Mouse (Mus musculus) heart, embryonic 14.5 days (tissue): ENCODE measurements around the gene Fdps. TPM values are rescaled to one million over a fixed set of nuclear protein-coding genes. Genes with fewer than 3 reads are reported as not detected.

Experiments used
- ATAC-seq: fragments of 200-750 bp; cut with Nextera tagmentation; 2 replicates; pipeline ENCODE4 v1.8.0; 2017; ENCODE audit warnings: low read depth, moderate TSS enrichment; ENCODE audit not compliant: insufficient number of reproducible peaks, insufficient read depth, low FRiP score
- H3K27ac ChIP-seq, 2 experiments: fragments of 200-500 bp in 1 of 2; fragments of 300-500 bp in 1 of 2; sonication (generic) in 1 of 2; replicated peaks in 1 of 2; 2 replicates each; pipeline ENCODE4 v1.5.1; 2012 to 2014; ENCODE audit warnings: low read depth in 2 of 2, low read length in 2 of 2, control low read depth in 1 of 2, mild to moderate bottlenecking in 1 of 2, mixed read lengths in 1 of 2; ENCODE audit not compliant: control insufficient read depth in 1 of 2, insufficient read depth in 1 of 2
- H3K27me3 ChIP-seq: fragments of 300-500 bp; sonication (generic); 2 replicates; pipeline ENCODE4 v1.6.1; 2014; ENCODE audit warnings: mild to moderate bottlenecking, low read length, control low read depth; ENCODE audit not compliant: control insufficient read depth, insufficient read depth
- H3K36me3 ChIP-seq: fragments of 300-500 bp; sonication (generic); 2 replicates; pipeline ENCODE4 v1.6.1; 2014; ENCODE audit warnings: mild to moderate bottlenecking, control low read depth, low read length, mixed read lengths; ENCODE audit not compliant: control insufficient read depth, insufficient read depth
- H3K4me1 ChIP-seq, 2 experiments: fragments of 200-500 bp in 1 of 2; fragments of 300-500 bp in 1 of 2; sonication (generic) in 1 of 2; 2 replicates each; pipeline ENCODE4 v1.6.1; 2012 to 2014; ENCODE audit warnings: low read length in 2 of 2, control low read depth in 1 of 2, mixed read lengths in 1 of 2; ENCODE audit not compliant: control insufficient read depth in 2 of 2, insufficient read depth in 2 of 2
- H3K4me2 ChIP-seq: fragments of 300-500 bp; sonication (generic); 2 replicates; pipeline ENCODE4 v1.6.1; 2014; ENCODE audit warnings: mild to moderate bottlenecking, low read length
- H3K4me3 ChIP-seq, 2 experiments: fragments of 200-500 bp in 1 of 2; fragments of 300-500 bp in 1 of 2; sonication (generic) in 1 of 2; 2 replicates each; pipeline ENCODE4 v1.5.1; 2012 to 2014; ENCODE audit warnings: low read length in 2 of 2, mild to moderate bottlenecking in 2 of 2, control low read depth in 1 of 2, low read depth in 1 of 2, moderate library complexity in 1 of 2; ENCODE audit not compliant: control insufficient read depth in 1 of 2, insufficient read depth in 1 of 2
- H3K9ac ChIP-seq: fragments of 300-500 bp; sonication (generic); 2 replicates; pipeline ENCODE4 v1.6.1; 2014; ENCODE audit warnings: mild to moderate bottlenecking, low read length
- H3K9me3 ChIP-seq: fragments of 300-500 bp; sonication (generic); 2 replicates; pipeline ENCODE4 v1.6.1; 2016; ENCODE audit warnings: low read length, control low read depth; ENCODE audit not compliant: control insufficient read depth
- WGBS: fragments of 180-500 bp; shearing (Covaris S2); extraction: QIAGEN DNeasy Blood & Tissue Kit; methylation state at CpG from one replicate; pipeline ENCODE4 v1.1.7; 2014; 5-methylcytosine and 5-hydroxymethylcytosine counted together
- polyA plus RNA-seq: library from polyadenylated mRNA; unstranded; fragments of >200 nt; fragmentation: Nextera tagmentation; extraction: Ambion mirVana; gene quantifications from 2 replicates; pipeline ENCODE4 v1.2.1, GENCODE M21; 2014

The Fdps gene
- polyA plus RNA-seq, 1 experiment from 2014 or later: 96.9 TPM

- H3K4me1 ChIP-seq: peaks cover 9 to 14% of the 10 kb centered on the region in 2 experiments; a peak in 3 of 4 replicates
- ATAC-seq: peak; percentile 46
- WGBS: under 1% methylated on average over 71 of the region's 74 CpGs
- peak overlapping the region in 1 of 2 experiments; percentile 64; a peak in 2 of 4 replicates for H3K27ac ChIP-seq
- H3K36me3 ChIP-seq: peaks cover 16% of the 10 kb centered on the region
- peak overlapping the region; percentile 98 for H3K4me2 ChIP-seq
- no peaks in the 10 kb centered on the region for H3K9me3 ChIP-seq
- peak overlapping the region; percentile 45 to 66 for H3K4me3 ChIP-seq
- H3K27me3 ChIP-seq: peaks cover 26% of the 10 kb centered on the region
- H3K9ac ChIP-seq: peak overlapping the region; percentile 74
Measured at GRCm38 (mm10) chr3:89090694-89091655, 10.8 kb downstream of the Fdps start.

GRCm38 (mm10) chr3:89089882-89090591 is 11.7 kb downstream of the Fdps start:
- 1% methylated on average over 39 of the region's 40 CpGs for WGBS
- peak overlapping the region; percentile 45 to 66 for H3K4me3 ChIP-seq
- peaks cover 9 to 14% of the 10 kb centered on the region in 2 experiments; a peak in 3 of 4 replicates for H3K4me1 ChIP-seq
- H3K27me3 ChIP-seq: peaks cover 26% of the 10 kb centered on the region
- ATAC-seq: peak; percentile 65
- H3K36me3 ChIP-seq: peaks cover 10% of the 10 kb centered on the region
- peak overlapping the region in 1 of 2 experiments; percentile 64; a peak in 2 of 4 replicates for H3K27ac ChIP-seq
- peak overlapping the region; percentile 74 for H3K9ac ChIP-seq
- H3K9me3 ChIP-seq: no peaks in the 10 kb centered on the region
- peak overlapping the region; percentile 98 for H3K4me2 ChIP-seq

- Histone ChIP-seq H3K9me3 (no peaks in the 10 kb centered on the region), H3K9ac (peak overlapping the region; percentile 74; the same call in 1 of the 2 replicates), H3K27me3 (peaks cover 26% of the 10 kb centered on the region), H3K27ac (no peak overlapping the region), H3K4me3 (peak overlapping the region; percentile 45 to 66; a peak in 3 of 4 replicates), H3K4me2 (peak overlapping the region; percentile 98), H3K36me3 (0 out of 2 replicates have a peak, but pooled peaks cover 10% of the 10 kb centered on the region), H3K4me1 (peaks cover 9 to 14% of the 10 kb centered on the region in 2 experiments; a peak in 3 of 4 replicates)
- 52% methylated on average over 14 of the region's 14 CpGs for WGBS
- no peak for ATAC-seq
Measured at GRCm38 (mm10) chr3:89088974-89089373, 12.8 kb downstream of the Fdps start.

DNA sequence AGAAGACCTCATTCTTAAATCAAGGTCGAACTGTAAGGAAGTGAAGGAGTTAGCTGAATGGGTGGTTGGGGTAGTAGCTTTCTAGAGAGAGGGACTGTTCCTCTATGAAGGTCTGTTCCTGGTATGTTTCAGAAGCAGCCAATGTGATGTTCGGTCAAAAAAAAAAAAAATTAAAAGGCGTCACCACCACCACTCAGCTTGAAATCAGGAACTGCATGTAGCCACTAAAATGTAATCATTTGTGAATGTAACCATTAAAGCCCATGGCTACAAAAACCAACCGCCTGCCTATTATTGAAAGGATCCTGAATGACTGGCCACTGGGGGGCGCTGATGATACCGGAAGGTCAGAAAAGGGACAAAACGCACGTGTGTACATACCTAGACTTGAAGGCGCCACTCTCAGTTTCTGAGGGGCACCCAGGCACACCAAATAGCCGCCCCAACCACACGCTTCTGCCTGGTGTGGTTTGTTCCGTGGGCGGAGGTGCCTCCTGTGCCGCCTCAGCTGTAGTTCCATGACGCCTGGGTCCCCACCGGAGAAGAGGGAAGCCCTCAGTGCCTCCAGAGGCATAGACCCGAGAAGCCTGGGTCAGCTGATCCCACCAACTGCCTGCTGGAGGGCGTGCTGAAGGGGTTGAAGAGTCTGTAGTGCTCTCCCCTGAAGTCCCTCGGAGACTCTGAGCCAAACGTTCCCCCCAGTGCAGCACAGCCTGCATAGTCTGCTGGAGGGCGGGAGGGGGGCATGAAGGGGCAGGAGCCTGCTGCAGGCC is 14.2 kb downstream of the Fdps start:
- Histone ChIP-seq H3K4me1 (peaks cover 9 to 14% of the 10 kb centered on the region in 2 experiments; a peak in 3 of 4 replicates), H3K9me3 (no peaks in the 10 kb centered on the region), H3K27me3 (peaks cover 23% of the 10 kb centered on the region), H3K27ac (no peak overlapping the region), H3K4me2 (peak overlapping the region; percentile 50), H3K36me3 (0 out of 2 replicates have a peak, but pooled peaks cover 10% of the 10 kb centered on the region), H3K4me3 (peak overlapping the region; percentile 10 to 15; a peak in 2 of 4 replicates), H3K9ac (no peak overlapping the region; the same call in 1 of the 2 replicates)
- no peak for ATAC-seq
- WGBS: 23% methylated on average over 21 of the region's 21 CpGs

- H3K9me3 ChIP-seq: no peaks in the 10 kb centered on the region
- H3K4me1 ChIP-seq: peaks cover 5 to 14% of the 10 kb centered on the region in 2 experiments; a peak in 3 of 4 replicates
- WGBS: 78% methylated on average over 12 of the region's 12 CpGs
- no peak for ATAC-seq
- peaks cover 24% of the 10 kb centered on the region for H3K36me3 ChIP-seq
- no peak overlapping the region for H3K27ac ChIP-seq
- 0 out of 2 replicates have a peak, but pooled peaks cover 12% of the 10 kb centered on the region for H3K27me3 ChIP-seq
- H3K4me2 ChIP-seq: no peak overlapping the region
- H3K9ac ChIP-seq: no peak overlapping the region
- no peak overlapping the region for H3K4me3 ChIP-seq
Measured at GRCm38 (mm10) chr3:89084654-89085190, 17.0 kb downstream of the Fdps start.

DNA sequence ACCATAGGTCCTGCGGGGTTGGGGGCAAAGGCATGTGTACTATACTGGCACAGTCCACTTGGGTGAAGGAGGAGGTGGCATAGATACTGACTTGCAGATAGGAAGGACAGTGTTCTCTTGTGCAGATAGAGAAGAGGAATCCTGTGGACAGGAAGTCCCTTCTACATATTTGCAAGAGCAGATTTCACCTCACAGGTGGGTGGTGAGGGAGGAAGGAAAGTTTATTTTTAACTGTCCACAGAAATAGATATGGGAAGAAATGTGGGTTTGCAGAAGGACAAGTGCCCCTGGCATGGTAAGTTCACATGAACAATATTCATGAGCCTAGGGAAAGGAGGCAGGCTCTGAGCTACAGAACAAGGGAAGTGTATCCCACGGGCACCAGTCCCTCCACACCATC is 17.6 kb downstream of the Fdps start:
- H3K4me3 ChIP-seq: no peak overlapping the region
- H3K9me3 ChIP-seq: no peaks in the 10 kb centered on the region
- no peak for ATAC-seq
- no peak overlapping the region for H3K4me2 ChIP-seq
- H3K9ac ChIP-seq: no peak overlapping the region
- no peak overlapping the region for H3K27ac ChIP-seq
- peaks cover 3 to 13% of the 10 kb centered on the region in 2 experiments; a peak in 3 of 4 replicates for H3K4me1 ChIP-seq
- H3K36me3 ChIP-seq: peaks cover 30% of the 10 kb centered on the region
- WGBS: 70% methylated on average over 2 of the region's 2 CpGs
- 0 out of 2 replicates have a peak, but pooled peaks cover 11% of the 10 kb centered on the region for H3K27me3 ChIP-seq
